Mouse (Mus musculus) myocyte (in vitro differentiated cells): ENCODE measurements around the gene Trpv2.

ENCODE experiments used
- CEBPB ChIP-seq: IDR thresholded peaks from 2 replicates; pipeline ENCODE4 v1.6.1; 2011; ENCODE audit warnings: mild to moderate bottlenecking, moderate library complexity; ENCODE audit not compliant: poor library complexity, insufficient read depth, severe bottlenecking
- E2F4 ChIP-seq: IDR thresholded peaks from one replicate; pipeline ENCODE4 v1.6.1; 2011; ENCODE audit warnings: mild to moderate bottlenecking, control low read depth, moderate library complexity; ENCODE audit not compliant: insufficient read depth
- MAX ChIP-seq: IDR thresholded peaks from one replicate; pipeline ENCODE4 v1.6.1; 2011; ENCODE audit warnings: low read depth, mild to moderate bottlenecking, control low read depth
- MYOD1 ChIP-seq, 3 experiments: IDR thresholded peaks; one replicate each; pipeline ENCODE4 v1.6.1; 2011; ENCODE audit warnings: control low read depth in 2 of 3, low read depth in 2 of 3, mild to moderate bottlenecking in 2 of 3, moderate library complexity in 1 of 3; ENCODE audit not compliant: insufficient read length in 2 of 3, control insufficient read depth in 1 of 3
- MYOG ChIP-seq, 3 experiments: IDR thresholded peaks; one replicate each; pipeline ENCODE4 v1.6.1; 2011; ENCODE audit warnings: control low read depth in 2 of 3, low read depth in 2 of 3, mild to moderate bottlenecking in 2 of 3; ENCODE audit not compliant: insufficient read length in 2 of 3, control insufficient read depth in 1 of 3, insufficient read depth in 1 of 3
- POLR2A ChIP-seq: IDR thresholded peaks from one replicate; pipeline ENCODE4 v1.6.1; 2011; ENCODE audit warnings: low read depth, mild to moderate bottlenecking, control low read depth, moderate library complexity; ENCODE audit not compliant: insufficient read length
- POLR2AphosphoS2 ChIP-seq: IDR thresholded peaks from one replicate; pipeline ENCODE4 v1.6.1; 2011; ENCODE audit warnings: low read depth, control low read depth; ENCODE audit not compliant: insufficient read length
- REST ChIP-seq: IDR thresholded peaks from one replicate; pipeline ENCODE4 v1.6.1; 2011; ENCODE audit warnings: mild to moderate bottlenecking, control low read depth, moderate library complexity; ENCODE audit not compliant: insufficient read depth, insufficient read length
- TCF12 ChIP-seq: IDR thresholded peaks from one replicate; pipeline ENCODE4 v1.6.1; 2011; ENCODE audit warnings: mild to moderate bottlenecking, control low read depth; ENCODE audit not compliant: poor library complexity, insufficient read depth, severe bottlenecking
- TCF3 ChIP-seq: IDR thresholded peaks from one replicate; pipeline ENCODE4 v1.6.1; 2011; ENCODE audit warnings: low read depth, control low read depth; ENCODE audit not compliant: insufficient read length
- USF1 ChIP-seq: IDR thresholded peaks from one replicate; pipeline ENCODE4 v1.6.1; 2011; ENCODE audit warnings: low read depth, mild to moderate bottlenecking, control low read depth, moderate library complexity

DNA sequence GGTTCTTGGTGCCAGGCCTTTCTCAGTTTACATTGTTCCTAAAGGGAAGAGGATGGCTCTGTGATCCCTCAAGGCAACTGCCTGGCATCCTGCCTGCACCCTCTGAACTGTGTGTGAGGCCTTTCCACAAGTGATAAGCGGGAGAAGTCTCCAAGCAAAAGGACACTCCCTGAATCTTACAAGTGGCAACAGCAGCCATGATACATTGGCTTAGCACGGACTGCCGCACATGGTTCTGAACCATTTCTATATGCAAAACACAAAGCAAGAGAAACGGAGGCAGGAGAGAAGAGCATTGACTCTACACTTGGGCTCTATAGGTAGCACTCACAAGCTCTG is 71.0 kb downstream of the Trpv2 start:
- no peak for TF ChIP-seq POLR2A
- TF ChIP-seq USF1: no peak
- TF ChIP-seq E2F4: no peak
- TF ChIP-seq TCF12: no peak
- no peak for TF ChIP-seq TCF3
- TF ChIP-seq POLR2AphosphoS2: no peak
- no peak for TF ChIP-seq MAX
- no peak for TF ChIP-seq MYOG (IDR thresholded peaks at IDR 0.05; ENCODE audit: control insufficient read depth in 1 of 3, insufficient read depth in 1 of 3, insufficient read length in 2 of 3, low read depth in 2 of 3)
- TF ChIP-seq MYOD1 (IDR thresholded peaks at IDR 0.05; ENCODE audit: control insufficient read depth in 1 of 3, insufficient read length in 2 of 3, low read depth in 2 of 3): no peak
- no peak for TF ChIP-seq REST
- TF ChIP-seq CEBPB: no peak
